Comparison of ENCODE assay signal across 8 mouse cellular contexts in genomic region chr6:121184198-121185140, GRCm38 (mm10). TPM values are rescaled to one million over a fixed set of nuclear protein-coding genes. Genes with fewer than 3 reads are reported as not detected.
DNase-seq lines count a peak whose midpoint lies in the region; ATAC-seq lines count a peak whose summit lies in the region.

No protein-coding gene starts in this region.

- peak overlapping the region; percentile 53 for H3K4me3 ChIP-seq in forebrain, embryonic 15.5 days
- peak overlapping the region; percentile 74 for H3K4me3 ChIP-seq in hindbrain, embryonic 16.5 days (ENCODE audit: low read length)

- intact Hi-C loops in left cerebral cortex, postnatal 36 days (cut with DNase I): loop anchor here (5.0 kb wide), 1 partner anchor 78 kb away; no protein-coding TSS in a partner anchor

- peak overlapping the region; percentile 70 for H3K9ac ChIP-seq in forebrain, embryonic 15.5 days (replicated peaks)
- peak overlapping the region; percentile 79 for H3K9ac ChIP-seq in hindbrain, embryonic 16.5 days (ENCODE audit: low read depth, low read length)

- ATAC-seq in forebrain, embryonic 15.5 days (replicated peaks): peak; percentile 54
- peak; percentile 58 for ATAC-seq in hindbrain, embryonic 16.5 days
- ATAC-seq in megakaryocyte-erythroid progenitor cell, adult 5-6 weeks (replicated peaks; ENCODE audit: low FRiP score, low TSS enrichment, poor library complexity, severe bottlenecking): peak; percentile 86

- no peaks in the 10 kb centered on the region for H3K9me3 ChIP-seq in forebrain, embryonic 15.5 days
- H3K9me3 ChIP-seq in hindbrain, embryonic 16.5 days (ENCODE audit: control insufficient read depth, low read length): no peaks in the 10 kb centered on the region

- WGBS in forebrain, embryonic 15.5 days: 3% methylated on average over 35 of the region's 35 CpGs
- 2% methylated on average over 33 of the region's 35 CpGs for WGBS in hindbrain, embryonic 16.5 days

- DNase-seq in left cerebral cortex, adult 18-20 months (ENCODE audit: low spot score in 2 of 2): peak; percentile 51 to 55
- DNase-seq in left cerebral cortex, adult 11 months (ENCODE audit: low spot score): no peak
- DNase-seq in cerebellum, adult 18-20 months: peak; percentile 65 to 68
- DNase-seq in left cerebral cortex, postnatal 36 days (ENCODE audit: low spot score in 2 of 2): peak; percentile 26 to 35
- DNase-seq in spleen, adult 12 weeks (ENCODE audit: low spot score): peak; percentile 35

- peak overlapping the region; percentile 93 for H3K27ac ChIP-seq in forebrain, embryonic 15.5 days (replicated peaks)
- H3K27ac ChIP-seq in hindbrain, embryonic 16.5 days (ENCODE audit: low read depth, low read length): peak overlapping the region; percentile 93

- H3K27me3 ChIP-seq in forebrain, embryonic 15.5 days: no peaks in the 10 kb centered on the region
- no peaks in the 10 kb centered on the region for H3K27me3 ChIP-seq in hindbrain, embryonic 16.5 days (replicated peaks; ENCODE audit: control insufficient read depth, insufficient read depth, low read length)

- H3K4me2 ChIP-seq in forebrain, embryonic 15.5 days (replicated peaks): peak overlapping the region; percentile 84
- H3K4me2 ChIP-seq in hindbrain, embryonic 16.5 days (ENCODE audit: low read length): peak overlapping the region; percentile 82

- peaks cover 27% of the 10 kb centered on the region for H3K4me1 ChIP-seq in forebrain, embryonic 15.5 days
- H3K4me1 ChIP-seq in hindbrain, embryonic 16.5 days (ENCODE audit: control insufficient read depth, insufficient read depth, low read depth, low read length): peaks cover 21% of the 10 kb centered on the region

- H3K36me3 ChIP-seq in forebrain, embryonic 15.5 days: peaks cover 6% of the 10 kb centered on the region; the same call in 1 of the 2 replicates
- H3K36me3 ChIP-seq in hindbrain, embryonic 16.5 days (ENCODE audit: control insufficient read depth, insufficient read depth, low read length): no peaks in the 10 kb centered on the region

RNA-seq across cellular contexts. Expression of gene Pex26, which starts 1.0 kb away (rescaled TPM):
- 10 to 100 TPM; 14.4 to 16.4 TPM for total RNA-seq in left cerebral cortex, adult 18-20 months (2021)
- 14.2 and 15.7 TPM in 2 replicates for polyA plus RNA-seq in forebrain, embryonic 15.5 days (2015; fragmentation: Nextera tagmentation; extraction: Ambion mirVana)
- polyA plus RNA-seq in hindbrain, embryonic 16.5 days (2015; fragmentation: Nextera tagmentation; extraction: Ambion mirVana): 13.5 and 15.6 TPM in 2 replicates
- total RNA-seq in left cerebral cortex, postnatal 36 days (2021): 10 to 100 TPM; 14.4 to 14.5 TPM
- 6.3 and 9.5 TPM in 2 replicates for total RNA-seq in megakaryocyte-erythroid progenitor cell, adult 5-6 weeks (2014; fragmentation: Nextera tagmentation)
- 6.2 and 7.1 TPM in 2 replicates for total RNA-seq in megakaryocyte-erythroid progenitor cell, adult 5-6 weeks (2017)

RNA-seq across cellular contexts. Expression of gene Tuba8, which starts 26.0 kb away (rescaled TPM):
- 10 to 100 TPM; 12.3 to 12.7 TPM for total RNA-seq in left cerebral cortex, adult 18-20 months (2021)
- 0.13 and 0.19 TPM in 2 replicates for polyA plus RNA-seq in forebrain, embryonic 15.5 days (2015; fragmentation: Nextera tagmentation; extraction: Ambion mirVana)
- polyA plus RNA-seq in hindbrain, embryonic 16.5 days (2015; fragmentation: Nextera tagmentation; extraction: Ambion mirVana): 1.0 and 1.8 TPM in 2 replicates
- 1 to 10 TPM; 9.6 TPM for total RNA-seq in left cerebral cortex, postnatal 36 days (2021)
- 2.5 and 3.6 TPM in 2 replicates for total RNA-seq in megakaryocyte-erythroid progenitor cell, adult 5-6 weeks (2014; fragmentation: Nextera tagmentation)
- total RNA-seq in megakaryocyte-erythroid progenitor cell, adult 5-6 weeks (2017): 10.7 and 28.8 TPM in 2 replicates

RNA-seq across cellular contexts. Expression of gene Mical3, which starts 53.7 kb away (rescaled TPM):
- total RNA-seq in left cerebral cortex, adult 18-20 months (2021): 100 to 1,000 TPM; 108 to 119 TPM
- 27.8 and 28.6 TPM in 2 replicates for polyA plus RNA-seq in forebrain, embryonic 15.5 days (2015; fragmentation: Nextera tagmentation; extraction: Ambion mirVana)
- 31.4 and 32.9 TPM in 2 replicates for polyA plus RNA-seq in hindbrain, embryonic 16.5 days (2015; fragmentation: Nextera tagmentation; extraction: Ambion mirVana)
- 100 to 1,000 TPM; 100 to 150 TPM for total RNA-seq in left cerebral cortex, postnatal 36 days (2021)
- total RNA-seq in megakaryocyte-erythroid progenitor cell, adult 5-6 weeks (2014; fragmentation: Nextera tagmentation): 77.2 and 89.3 TPM in 2 replicates
- 23.6 and 26.4 TPM in 2 replicates for total RNA-seq in megakaryocyte-erythroid progenitor cell, adult 5-6 weeks (2017)
